Mouse (Mus musculus): ENCODE results near the gene Pabpc1l. TPM values are rescaled to one million over a fixed set of nuclear protein-coding genes. Genes with fewer than 3 reads are reported as not detected.
A peak's percentile ranks its signal among the peaks of the same experiment; 100 is the strongest.

Pabpc1l gene
- polyA plus RNA-seq, 1 experiment: 1.5 TPM

DNA sequence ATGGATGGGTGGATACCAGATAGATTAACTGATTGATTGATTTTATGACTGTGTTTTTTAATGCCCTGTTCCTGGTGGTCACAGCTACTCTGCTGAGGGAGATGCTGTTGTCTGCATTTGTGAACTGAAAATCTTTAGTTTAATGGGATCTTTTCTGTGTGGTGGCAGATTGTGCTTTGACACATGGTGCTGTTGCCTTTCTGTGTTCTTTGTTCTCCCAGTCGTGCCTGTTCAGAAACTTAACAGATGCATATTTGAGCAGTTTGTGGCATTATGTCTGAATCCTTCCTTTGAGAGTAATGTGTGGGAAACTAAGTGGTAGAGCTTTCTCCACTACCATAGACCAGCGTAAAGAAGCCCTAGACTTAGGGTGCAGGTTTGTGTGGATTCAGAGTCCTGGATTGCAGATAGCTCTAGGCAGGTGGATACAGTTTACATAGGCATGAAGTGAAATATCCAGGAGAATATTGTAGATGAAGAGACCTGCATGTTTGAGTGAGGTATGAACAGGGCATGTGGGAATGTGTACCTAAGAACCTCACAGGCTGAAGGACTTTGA lies 17.2 kb upstream of the Pabpc1l start:
- Histone ChIP-seq H3ac (ENCODE audit: control insufficient read depth, insufficient read length) (no peak overlapping the region), H3K4me2 (ENCODE audit: low read depth) (no peak overlapping the region), H3K27me3 (ENCODE audit: control insufficient read depth, insufficient read depth, insufficient read length) (no peaks in the 10 kb centered on the region), H3K36me3 (ENCODE audit: control insufficient read depth, insufficient read depth) (peaks cover 21% of the 10 kb centered on the region), H3K4me3 (no peak overlapping the region), H3K79me2 (ENCODE audit: control insufficient read depth, insufficient read depth) (peaks cover 81% of the 10 kb centered on the region)
- TF ChIP-seq CEBPB (IDR thresholded peaks at IDR 0.05; ENCODE audit: insufficient read depth, poor library complexity, severe bottlenecking) (no peak), TCF12 (IDR thresholded peaks at IDR 0.05; ENCODE audit: insufficient read depth, poor library complexity, severe bottlenecking) (no peak), SRF (IDR thresholded peaks at IDR 0.05; ENCODE audit: control insufficient read depth, insufficient read length, low read depth) (no peak), MYOD1 (IDR thresholded peaks at IDR 0.05; ENCODE audit: control insufficient read depth in 1 of 3, insufficient read length in 2 of 3, low read depth in 2 of 3) (no peak), USF1 (IDR thresholded peaks at IDR 0.05; ENCODE audit: low read depth) (no peak), POLR2AphosphoS2 (IDR thresholded peaks at IDR 0.05; ENCODE audit: insufficient read length, low read depth) (no peak), REST (IDR thresholded peaks at IDR 0.05; ENCODE audit: insufficient read depth, insufficient read length) (no peak), MAX (IDR thresholded peaks at IDR 0.05; ENCODE audit: low read depth) (no peak), E2F4 (IDR thresholded peaks at IDR 0.05; ENCODE audit: insufficient read depth) (no peak), POLR2A (IDR thresholded peaks at IDR 0.05; ENCODE audit: insufficient read length, low read depth) (no peak), MYOG (IDR thresholded peaks at IDR 0.05; ENCODE audit: control insufficient read depth in 1 of 3, insufficient read depth in 1 of 3, insufficient read length in 2 of 3, low read depth in 2 of 3) (no peak), TCF3 (IDR thresholded peaks at IDR 0.05; ENCODE audit: insufficient read length, low read depth) (no peak)

DNA sequence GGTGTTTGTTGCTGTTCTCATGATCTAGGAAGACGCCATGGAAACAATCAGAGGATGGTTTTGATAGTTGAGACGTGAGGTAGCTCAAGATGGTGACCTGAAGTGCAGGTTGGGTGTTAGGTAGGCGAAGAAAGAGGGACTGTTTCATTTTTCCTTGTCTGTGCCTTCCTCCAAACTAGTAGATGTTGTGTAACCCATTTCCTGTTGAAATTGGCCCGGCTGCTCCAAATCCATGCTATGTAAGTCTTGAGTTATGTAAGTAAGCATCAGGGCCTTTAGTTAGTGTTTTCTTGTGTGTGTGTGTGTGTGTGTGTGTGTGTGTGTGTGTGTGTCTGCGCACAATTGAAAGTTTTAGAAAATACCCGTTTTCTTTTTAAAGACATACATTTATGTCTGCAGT lies 16.0 kb upstream of the Pabpc1l start:
- no peak overlapping the region for H3K4me2 ChIP-seq (ENCODE audit: low read depth)
- peaks cover 26% of the 10 kb centered on the region for H3K36me3 ChIP-seq (ENCODE audit: control insufficient read depth, insufficient read depth)
- no peak overlapping the region for H3ac ChIP-seq (ENCODE audit: control insufficient read depth, insufficient read length)
- TF ChIP-seq POLR2AphosphoS2 (IDR thresholded peaks at IDR 0.05; ENCODE audit: insufficient read length, low read depth): peak; percentile 13
- TF ChIP-seq POLR2A (IDR thresholded peaks at IDR 0.05; ENCODE audit: insufficient read length, low read depth): no peak
- no peak overlapping the region for H3K4me3 ChIP-seq
- no peaks in the 10 kb centered on the region for H3K27me3 ChIP-seq (ENCODE audit: control insufficient read depth, insufficient read depth, insufficient read length)
- peaks cover 69% of the 10 kb centered on the region for H3K79me2 ChIP-seq (ENCODE audit: control insufficient read depth, insufficient read depth)

DNA sequence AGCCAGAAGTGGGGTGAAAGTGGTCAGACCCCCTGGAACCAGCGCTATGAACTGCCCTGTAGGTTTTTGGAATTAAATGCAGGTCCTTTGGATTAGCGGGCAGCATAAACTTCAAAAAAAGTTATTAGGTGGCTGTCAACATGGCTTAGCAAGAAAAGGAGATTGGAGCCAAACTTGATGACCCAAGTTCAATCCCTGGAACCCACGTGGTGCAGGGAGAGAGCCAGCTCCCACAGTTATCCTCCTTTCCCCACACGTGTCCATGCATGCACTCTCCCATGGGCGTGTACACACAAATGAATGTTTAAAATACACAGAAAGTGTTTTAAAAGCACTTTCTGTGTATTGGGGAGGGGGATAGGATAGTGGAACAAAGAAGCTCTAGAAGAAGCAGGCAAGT lies 14.8 kb upstream of the Pabpc1l start:
- Histone ChIP-seq H3K27me3 (ENCODE audit: control insufficient read depth, insufficient read depth, insufficient read length) (no peaks in the 10 kb centered on the region), H3K79me2 (ENCODE audit: control insufficient read depth, insufficient read depth) (peaks cover 56% of the 10 kb centered on the region), H3K36me3 (ENCODE audit: control insufficient read depth, insufficient read depth) (peaks cover 39% of the 10 kb centered on the region), H3K4me2 (ENCODE audit: low read depth) (no peak overlapping the region), H3ac (ENCODE audit: control insufficient read depth, insufficient read length) (no peak overlapping the region), H3K4me3 (no peak overlapping the region)
- TF ChIP-seq POLR2AphosphoS2 (IDR thresholded peaks at IDR 0.05; ENCODE audit: insufficient read length, low read depth) (no peak), CEBPB (IDR thresholded peaks at IDR 0.05; ENCODE audit: insufficient read depth, poor library complexity, severe bottlenecking) (no peak), USF1 (IDR thresholded peaks at IDR 0.05; ENCODE audit: low read depth) (no peak)

DNA sequence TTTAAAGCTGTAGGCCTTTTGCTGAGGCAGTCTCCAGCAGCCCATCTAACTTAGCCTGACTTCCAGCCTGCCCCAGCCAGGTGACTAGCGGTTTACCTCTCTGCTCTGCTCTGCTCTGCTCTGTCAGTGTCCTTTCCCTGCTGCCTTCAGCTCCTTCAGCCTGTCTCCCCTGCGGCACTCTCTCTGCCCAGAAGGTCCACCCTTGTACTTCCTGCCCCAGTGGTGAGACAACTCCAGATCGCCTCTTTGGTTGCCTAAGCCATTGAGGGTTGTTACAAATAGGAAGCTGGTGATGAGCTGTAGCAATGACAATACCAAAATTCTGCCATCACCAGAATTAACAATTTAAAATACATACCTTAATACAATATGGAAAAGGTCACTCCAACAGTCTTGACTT lies 14.3 kb upstream of the Pabpc1l start:
- Histone ChIP-seq H3K4me2 (ENCODE audit: low read depth) (no peak overlapping the region), H3K79me2 (ENCODE audit: control insufficient read depth, insufficient read depth) (peaks cover 52% of the 10 kb centered on the region), H3K27me3 (ENCODE audit: control insufficient read depth, insufficient read depth, insufficient read length) (no peaks in the 10 kb centered on the region), H3K4me3 (no peak overlapping the region), H3K36me3 (ENCODE audit: control insufficient read depth, insufficient read depth) (peaks cover 43% of the 10 kb centered on the region), H3ac (ENCODE audit: control insufficient read depth, insufficient read length) (no peak overlapping the region)
- TF ChIP-seq MAX (IDR thresholded peaks at IDR 0.05; ENCODE audit: low read depth) (no peak), POLR2AphosphoS2 (IDR thresholded peaks at IDR 0.05; ENCODE audit: insufficient read length, low read depth) (no peak), USF1 (IDR thresholded peaks at IDR 0.05; ENCODE audit: low read depth) (no peak), SRF (IDR thresholded peaks at IDR 0.05; ENCODE audit: control insufficient read depth, insufficient read length, low read depth) (no peak), TCF12 (IDR thresholded peaks at IDR 0.05; ENCODE audit: insufficient read depth, poor library complexity, severe bottlenecking) (no peak), TCF3 (IDR thresholded peaks at IDR 0.05; ENCODE audit: insufficient read length, low read depth) (no peak), MYOG (IDR thresholded peaks at IDR 0.05; ENCODE audit: control insufficient read depth in 1 of 3, insufficient read depth in 1 of 3, insufficient read length in 2 of 3, low read depth in 2 of 3) (no peak), CEBPB (IDR thresholded peaks at IDR 0.05; ENCODE audit: insufficient read depth, poor library complexity, severe bottlenecking) (no peak), E2F4 (IDR thresholded peaks at IDR 0.05; ENCODE audit: insufficient read depth) (no peak), POLR2A (IDR thresholded peaks at IDR 0.05; ENCODE audit: insufficient read length, low read depth) (no peak), MYOD1 (IDR thresholded peaks at IDR 0.05; ENCODE audit: control insufficient read depth in 1 of 3, insufficient read length in 2 of 3, low read depth in 2 of 3) (no peak), REST (IDR thresholded peaks at IDR 0.05; ENCODE audit: insufficient read depth, insufficient read length) (no peak)

DNA sequence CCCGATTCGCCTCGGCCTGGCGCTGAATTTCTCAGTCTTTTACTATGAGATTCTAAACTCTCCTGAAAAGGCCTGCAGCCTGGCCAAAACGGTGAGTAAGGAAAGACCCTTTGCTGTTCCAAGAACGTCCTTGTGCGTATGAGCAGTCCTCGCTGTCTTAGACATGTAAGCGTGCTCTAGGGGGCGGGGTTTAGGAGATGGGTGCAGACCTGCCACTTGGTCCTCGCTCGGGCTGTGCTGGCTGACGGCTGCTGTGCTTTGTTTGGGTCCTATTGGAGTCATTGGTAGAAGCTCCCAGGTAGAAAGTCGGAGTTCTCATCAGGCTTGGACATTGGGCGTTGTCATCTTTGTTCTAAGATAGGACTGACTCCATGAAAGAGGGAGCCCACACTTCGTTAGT lies 9.9 kb upstream of the Pabpc1l start:
- H3ac ChIP-seq (ENCODE audit: control insufficient read depth, insufficient read length): no peak overlapping the region
- no peak for TF ChIP-seq SRF (IDR thresholded peaks at IDR 0.05; ENCODE audit: control insufficient read depth, insufficient read length, low read depth)
- no peak for TF ChIP-seq MYOG (IDR thresholded peaks at IDR 0.05; ENCODE audit: control insufficient read depth in 1 of 3, insufficient read depth in 1 of 3, insufficient read length in 2 of 3, low read depth in 2 of 3)
- TF ChIP-seq CEBPB (IDR thresholded peaks at IDR 0.05; ENCODE audit: insufficient read depth, poor library complexity, severe bottlenecking): no peak
- TF ChIP-seq MYOD1 (IDR thresholded peaks at IDR 0.05; ENCODE audit: control insufficient read depth in 1 of 3, insufficient read length in 2 of 3, low read depth in 2 of 3): no peak
- TF ChIP-seq TCF3 (IDR thresholded peaks at IDR 0.05; ENCODE audit: insufficient read length, low read depth): no peak
- TF ChIP-seq E2F4 (IDR thresholded peaks at IDR 0.05; ENCODE audit: insufficient read depth): no peak
- no peak for TF ChIP-seq TCF12 (IDR thresholded peaks at IDR 0.05; ENCODE audit: insufficient read depth, poor library complexity, severe bottlenecking)
- no peak for TF ChIP-seq POLR2AphosphoS2 (IDR thresholded peaks at IDR 0.05; ENCODE audit: insufficient read length, low read depth)
- TF ChIP-seq USF1 (IDR thresholded peaks at IDR 0.05; ENCODE audit: low read depth): no peak
- TF ChIP-seq POLR2A (IDR thresholded peaks at IDR 0.05; ENCODE audit: insufficient read length, low read depth): no peak
- no peak for TF ChIP-seq REST (IDR thresholded peaks at IDR 0.05; ENCODE audit: insufficient read depth, insufficient read length)
- no peak for TF ChIP-seq MAX (IDR thresholded peaks at IDR 0.05; ENCODE audit: low read depth)
- H3K36me3 ChIP-seq (ENCODE audit: control insufficient read depth, insufficient read depth): peaks cover 81% of the 10 kb centered on the region
- H3K79me2 ChIP-seq (ENCODE audit: control insufficient read depth, insufficient read depth): peaks cover 8% of the 10 kb centered on the region
- no peaks in the 10 kb centered on the region for H3K27me3 ChIP-seq (ENCODE audit: control insufficient read depth, insufficient read depth, insufficient read length)
- no peak overlapping the region for H3K4me2 ChIP-seq (ENCODE audit: low read depth)
- no peak overlapping the region for H3K4me3 ChIP-seq

Data from myocyte (in vitro differentiated cells).